Mouse (Mus musculus): ENCODE results near the gene Pank2.

- no peak for TF ChIP-seq POLR2A (IDR thresholded peaks at IDR 0.05; ENCODE audit: borderline replicate concordance, insufficient read depth, low read length)
- TF ChIP-seq CTCF (IDR thresholded peaks at IDR 0.05; ENCODE audit: borderline replicate concordance, insufficient read depth, low read depth, low read length): no peak
Measured at GRCm38 (mm10) chr2:131290669-131291068, 28.4 kb downstream of the Pank2 start.
